Mouse (Mus musculus) MEL (cell line): ENCODE measurements around the gene Tubb3.

Experiments used
- EP300 ChIP-seq, 2 experiments: IDR thresholded peaks; 2 replicates each; pipeline ENCODE4 v1.6.1; 2011; ENCODE audit warnings: improper control_type of control experiment in 2 of 2, low read length in 2 of 2, low read depth in 1 of 2, mild to moderate bottlenecking in 1 of 2
- HCFC1 ChIP-seq: IDR thresholded peaks from 2 replicates; pipeline ENCODE4 v1.6.1; 2012; ENCODE audit warnings: low read depth, mild to moderate bottlenecking, inconsistent platforms, low read length, improper control_type of control experiment, moderate library complexity
- KAT2A ChIP-seq: conservative IDR thresholded peaks from 2 replicates; pipeline ENCODE4 v1.6.1; 2012; ENCODE audit warnings: low read depth, low read length, improper control_type of control experiment, inconsistent platforms
- ZKSCAN1 ChIP-seq: IDR thresholded peaks from 2 replicates; pipeline ENCODE4 v1.6.1; 2012; ENCODE audit warnings: low read depth, mild to moderate bottlenecking, inconsistent platforms, low read length, improper control_type of control experiment, moderate library complexity

DNA sequence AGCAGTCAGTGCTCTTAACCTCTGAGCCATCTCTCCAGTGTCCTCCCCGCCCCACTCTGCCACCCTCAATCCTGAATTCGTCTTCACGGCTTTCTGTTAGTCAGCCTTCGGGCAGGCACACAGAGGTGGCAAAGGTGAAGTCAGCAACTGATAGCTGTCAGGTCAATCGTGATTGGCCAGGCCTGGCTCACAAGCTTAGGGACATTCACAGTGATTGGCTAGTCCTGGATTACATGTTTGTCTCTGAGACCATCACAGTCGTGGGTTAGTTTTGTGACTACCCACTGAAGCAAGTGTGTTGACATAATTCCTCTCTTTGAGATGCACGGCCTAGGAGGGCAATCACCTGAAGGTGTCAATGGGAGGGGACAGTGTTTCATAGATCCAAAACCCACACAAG lies 42.1 kb downstream of the Tubb3 start:
- TF ChIP-seq HCFC1 (no peak), KAT2A (no peak), ZKSCAN1 (no peak), EP300 (IDR thresholded peaks at IDR 0.05; ENCODE audit: low read depth in 1 of 2, low read length in 2 of 2) (no peak)
